ENCODE assay signal across 8 mouse cellular contexts in genomic region chr3:94658740-94659095, GRCm38 (mm10). TPM values are rescaled to one million over a fixed set of nuclear protein-coding genes. Genes with fewer than 3 reads are reported as not detected.
A peak's percentile ranks its signal among the peaks of the same experiment; 100 is the strongest.
DNase-seq lines count a peak whose midpoint lies in the region; ATAC-seq and TF ChIP-seq lines count a peak whose summit lies in the region.
"Not testable (repeated sequence)": the region's sequence is repeated elsewhere in the genome, so short reads cannot be mapped to it uniquely, and the experiment has no call there.

TSS of gene Tuft1 (minus strand) at chr3:94658872.

- TF ChIP-seq CTCF in liver, embryonic 14.5 days (IDR thresholded peaks at IDR 0.05; ENCODE audit: low read depth) = not testable (repeated sequence)

- not testable (repeated sequence) for H3K36me3 ChIP-seq in liver, embryonic 14.5 days (replicated peaks; ENCODE audit: control insufficient read depth, insufficient read depth, low read depth)

- H3K9ac ChIP-seq in liver, embryonic 14.5 days (replicated peaks) = peak within 1 kb of the TSS; percentile 61

- peak within 1 kb of the TSS; percentile 56 to 69 for H3K4me3 ChIP-seq in liver, embryonic 14.5 days (ENCODE audit: insufficient read depth in 1 of 2, low read depth in 2 of 2, low read length in 2 of 2)

- not testable (repeated sequence) for TF ChIP-seq EP300 in liver, embryonic 14.5 days (IDR thresholded peaks at IDR 0.05; ENCODE audit: low read depth)

- not testable (repeated sequence) for H3K9me3 ChIP-seq in liver, embryonic 14.5 days (ENCODE audit: control insufficient read depth, low read length)

- intact Hi-C loops in heart, postnatal 36 days (cut with DNase I) = not testable (repeated sequence)

- peak; percentile 99 for ATAC-seq in CD4-positive, CD25-positive, alpha-beta regulatory T cell, adult 4 months
- ATAC-seq in frontal cortex, adult (ENCODE audit: low TSS enrichment) = peak; percentile 89
- ATAC-seq in liver, embryonic 14.5 days (ENCODE audit: insufficient read depth) = peak; percentile 93

- DNase-seq in cerebellum, adult 8-10 months = peak; percentile 51
- DNase-seq in heart, postnatal 36 days = peak; percentile 61 to 62
- DNase-seq in kidney, postnatal 36 days = peak; percentile 82 to 84
- DNase-seq in liver, embryonic 14.5 days (ENCODE audit: low read depth in 3 of 3, low spot score in 3 of 3) = not testable (repeated sequence)
- DNase-seq in monocyte, adult 2 months (ENCODE audit: low read depth in 1 of 2, low spot score in 2 of 2) = peak; percentile 51 to 67
- peak; percentile 85 to 88 for DNase-seq in spleen, postnatal 4 days (ENCODE audit: low spot score in 2 of 2)

- H3K27ac ChIP-seq in liver, embryonic 14.5 days = peak within 1 kb of the TSS; percentile 76

- peaks cover 8 to 18% of the 10 kb centered on the region in 2 experiments for H3K4me1 ChIP-seq in liver, embryonic 14.5 days (replicated peaks; ENCODE audit: control insufficient read depth in 2 of 2, insufficient read depth in 2 of 2, low read length in 1 of 2)

- under 1% methylated on average over 17 of the region's 33 CpGs for WGBS in liver, embryonic 14.5 days (ENCODE audit: insufficient replicate concordance)

- H3K27me3 ChIP-seq in liver, embryonic 14.5 days (ENCODE audit: control insufficient read depth, insufficient read depth, low read length) = not testable (repeated sequence)

- peak within 1 kb of the TSS; percentile 89 for H3K4me2 ChIP-seq in liver, embryonic 14.5 days (ENCODE audit: low read depth)

RNA-seq across cellular contexts. Expression of gene Tuft1, which starts in this region (rescaled TPM):
- polyA plus RNA-seq in CD4-positive, CD25-positive, alpha-beta regulatory T cell, adult 4 months (2017; shearing (Covaris generic)) = 1 to 10 TPM; 2.1 to 6.8 TPM
- total RNA-seq in heart, postnatal 36 days (2021) = 1 to 10 TPM; 2.5 to 2.9 TPM
- polyA plus RNA-seq in liver, embryonic 14.5 days (2012; rRNA removed) = 5.7 and 6.2 TPM in 2 replicates
- polyA plus RNA-seq in liver, embryonic 14.5 days (2014; fragmentation: Nextera tagmentation; extraction: Ambion mirVana) = 7.4 and 7.8 TPM in 2 replicates
